19 mouse cellular contexts compared by ENCODE assay signal in genomic region chr2:76659419-76659818, GRCm38 (mm10). TPM values are rescaled to one million over a fixed set of nuclear protein-coding genes. Genes with fewer than 3 reads are reported as not detected.
DNase-seq lines count a peak whose midpoint lies in the region; ATAC-seq and TF ChIP-seq lines count a peak whose summit lies in the region.
"Had no signal": no experiment of that assay in that cellular context is flagged by ENCODE, and none has a peak within 500 bp of the region (broad histone marks: within the 10 kb centered on the region; RNA-seq: fewer than 3 reads in every experiment).

No protein-coding gene starts in this region.

- no peak overlapping the region for H3K9ac ChIP-seq in forebrain, embryonic 14.5 days (ENCODE audit: low read length)
- H3K9ac ChIP-seq in limb, embryonic 14.5 days (ENCODE audit: low read depth, low read length, severe bottlenecking), result no peak overlapping the region
- H3K9ac ChIP-seq in midbrain, embryonic 14.5 days (replicated peaks; ENCODE audit: low read length), result no peak overlapping the region
- H3K9ac ChIP-seq: forebrain, embryonic 12.5 days; forebrain, postnatal 0 days; heart, embryonic 12.5 days had no signal

- no peak for TF ChIP-seq POLR2A in limb, embryonic 14.5 days (IDR thresholded peaks at IDR 0.05; ENCODE audit: borderline replicate concordance, extremely low read depth, insufficient read depth, insufficient read length)
- TF ChIP-seq POLR2A in brain, embryonic 14.5 days (IDR thresholded peaks at IDR 0.05; ENCODE audit: borderline replicate concordance, extremely low read depth, insufficient read depth, insufficient read length, poor library complexity, severe bottlenecking), result no peak

- H3K27me3 ChIP-seq in forebrain, embryonic 14.5 days (replicated peaks; ENCODE audit: control insufficient read depth, insufficient read depth, low read length), result no peaks in the 10 kb centered on the region
- H3K27me3 ChIP-seq in forebrain, embryonic 10.5 days (ENCODE audit: poor library complexity, severe bottlenecking), result no peaks in the 10 kb centered on the region
- H3K27me3 ChIP-seq in limb, embryonic 14.5 days (ENCODE audit: control insufficient read depth, insufficient read depth, low read length), result no peaks in the 10 kb centered on the region
- no peaks in the 10 kb centered on the region for H3K27me3 ChIP-seq in limb, embryonic 10.5 days (ENCODE audit: low read depth, poor library complexity, severe bottlenecking)
- H3K27me3 ChIP-seq in midbrain, embryonic 14.5 days (ENCODE audit: control insufficient read depth, insufficient read depth, low read length), result no peaks in the 10 kb centered on the region
- H3K27me3 ChIP-seq in midbrain, embryonic 10.5 days (ENCODE audit: low read depth, poor library complexity, severe bottlenecking), result no peaks in the 10 kb centered on the region
- H3K27me3 ChIP-seq: forebrain, embryonic 12.5 days; heart, embryonic 12.5 days had no signal

- DNase-seq in forebrain, embryonic 14.5 days (ENCODE audit: low spot score), result peak; percentile 31
- DNase-seq in forebrain, embryonic 10.5 days (ENCODE audit: extremely low spot score, low spot score), result no peak
- peak; percentile 54 for DNase-seq in limb, embryonic 14.5 days (ENCODE audit: low spot score)
- no peak for DNase-seq in limb, embryonic 10.5 days (ENCODE audit: low spot score)
- DNase-seq in midbrain, embryonic 14.5 days, result peak; percentile 49
- no peak for DNase-seq in midbrain, embryonic 10.5 days (ENCODE audit: low spot score)
- peak; percentile 39 for DNase-seq in brain, embryonic 14.5 days (ENCODE audit: low read depth)
- DNase-seq: adrenal gland, adult 8-10 months; adrenal gland, postnatal 36 days; cerebellum, adult 11 months; cerebellum, adult 9-10 months; cerebellum, postnatal 25 days; forebrain, postnatal 0 days; gastrocnemius, postnatal 14 days; heart, postnatal 36 days had no signal

- TF ChIP-seq CTCF in brain, embryonic 14.5 days (IDR thresholded peaks at IDR 0.05; ENCODE audit: borderline replicate concordance, extremely low read depth, insufficient read depth, insufficient read length), result no peak

- peaks cover 11% of the 10 kb centered on the region; the same call in 1 of the 2 replicates for H3K36me3 ChIP-seq in forebrain, embryonic 14.5 days (ENCODE audit: control insufficient read depth, insufficient read depth, low read length)
- peaks cover 15% of the 10 kb centered on the region for H3K36me3 ChIP-seq in forebrain, embryonic 10.5 days (replicated peaks)
- peaks cover 25% of the 10 kb centered on the region for H3K36me3 ChIP-seq in limb, embryonic 14.5 days (ENCODE audit: control insufficient read depth, insufficient read depth, low read length)
- H3K36me3 ChIP-seq in limb, embryonic 10.5 days, result peaks cover 31% of the 10 kb centered on the region
- peaks cover 14% of the 10 kb centered on the region for H3K36me3 ChIP-seq in midbrain, embryonic 14.5 days (ENCODE audit: control insufficient read depth, insufficient read depth, low read length)
- peaks cover 19% of the 10 kb centered on the region for H3K36me3 ChIP-seq in midbrain, embryonic 10.5 days

- no peak for ATAC-seq in forebrain, embryonic 14.5 days
- no peak for ATAC-seq in limb, embryonic 14.5 days (ENCODE audit: low FRiP score, low read depth)
- ATAC-seq in midbrain, embryonic 14.5 days (ENCODE audit: low FRiP score, low TSS enrichment), result no peak
- ATAC-seq: forebrain, postnatal 0 days; hindbrain, embryonic 16.5 days had no signal

- H3K9me3 ChIP-seq in forebrain, embryonic 14.5 days (replicated peaks; ENCODE audit: control insufficient read depth, low read length), result no peaks in the 10 kb centered on the region
- no peaks in the 10 kb centered on the region for H3K9me3 ChIP-seq in forebrain, embryonic 10.5 days
- no peaks in the 10 kb centered on the region for H3K9me3 ChIP-seq in limb, embryonic 14.5 days (ENCODE audit: control insufficient read depth, low read length)
- no peaks in the 10 kb centered on the region for H3K9me3 ChIP-seq in limb, embryonic 10.5 days (replicated peaks)
- no peaks in the 10 kb centered on the region for H3K9me3 ChIP-seq in midbrain, embryonic 14.5 days (ENCODE audit: control insufficient read depth, low read length)
- no peaks in the 10 kb centered on the region for H3K9me3 ChIP-seq in midbrain, embryonic 10.5 days (replicated peaks)
- H3K9me3 ChIP-seq: forebrain, embryonic 12.5 days; heart, embryonic 12.5 days had no signal

- no peak overlapping the region for H3K27ac ChIP-seq in forebrain, embryonic 14.5 days (ENCODE audit: low read depth, low read length)
- H3K27ac ChIP-seq in forebrain, embryonic 10.5 days, result no peak overlapping the region
- H3K27ac ChIP-seq in limb, embryonic 14.5 days (replicated peaks; ENCODE audit: low read depth, low read length), result no peak overlapping the region
- H3K27ac ChIP-seq in limb, embryonic 10.5 days, result no peak overlapping the region
- no peak overlapping the region for H3K27ac ChIP-seq in midbrain, embryonic 14.5 days (replicated peaks; ENCODE audit: low read depth, low read length)
- H3K27ac ChIP-seq in midbrain, embryonic 10.5 days (replicated peaks), result no peak overlapping the region
- H3K27ac ChIP-seq: forebrain, embryonic 12.5 days had no signal

- no peak overlapping the region for H3K4me3 ChIP-seq in forebrain, embryonic 14.5 days (ENCODE audit: low read depth, low read length)
- H3K4me3 ChIP-seq in forebrain, embryonic 10.5 days, result no peak overlapping the region
- no peak overlapping the region for H3K4me3 ChIP-seq in limb, embryonic 14.5 days (replicated peaks; ENCODE audit: low read length)
- H3K4me3 ChIP-seq in limb, embryonic 10.5 days, result no peak overlapping the region
- H3K4me3 ChIP-seq in midbrain, embryonic 14.5 days (replicated peaks; ENCODE audit: low read depth, low read length), result no peak overlapping the region
- H3K4me3 ChIP-seq in midbrain, embryonic 10.5 days, result no peak overlapping the region
- H3K4me3 ChIP-seq: forebrain, embryonic 12.5 days; heart, embryonic 12.5 days had no signal

- no peaks in the 10 kb centered on the region for H3K4me1 ChIP-seq in forebrain, embryonic 14.5 days (ENCODE audit: control insufficient read depth, insufficient read depth, low read length)
- peaks cover 4% of the 10 kb centered on the region; the same call in 1 of the 2 replicates for H3K4me1 ChIP-seq in forebrain, embryonic 10.5 days
- H3K4me1 ChIP-seq in limb, embryonic 14.5 days (ENCODE audit: control insufficient read depth, insufficient read depth, low read length), result peaks cover 4% of the 10 kb centered on the region; the same call in 1 of the 2 replicates
- H3K4me1 ChIP-seq in limb, embryonic 10.5 days, result no peaks in the 10 kb centered on the region
- H3K4me1 ChIP-seq in midbrain, embryonic 14.5 days (ENCODE audit: control insufficient read depth, insufficient read depth, low read length), result no peaks in the 10 kb centered on the region
- H3K4me1 ChIP-seq in midbrain, embryonic 10.5 days, result 0 out of 2 replicates have a peak, but pooled peaks cover 4% of the 10 kb centered on the region
- H3K4me1 ChIP-seq: forebrain, embryonic 12.5 days; heart, embryonic 12.5 days had no signal

- 44% methylated on average over 6 of the region's 8 CpGs for WGBS in forebrain, embryonic 14.5 days
- 58% methylated on average over 7 of the region's 8 CpGs for WGBS in forebrain, embryonic 10.5 days
- 41% methylated on average over 5 of the region's 8 CpGs for WGBS in limb, embryonic 14.5 days
- 59% methylated on average over 8 of the region's 8 CpGs for WGBS in limb, embryonic 10.5 days
- WGBS in midbrain, embryonic 14.5 days, result 53% methylated on average over 8 of the region's 8 CpGs
- WGBS in midbrain, embryonic 10.5 days, result 64% methylated on average over 8 of the region's 8 CpGs

- no peak overlapping the region for H3K4me2 ChIP-seq in forebrain, embryonic 14.5 days (ENCODE audit: low read length)
- H3K4me2 ChIP-seq in limb, embryonic 14.5 days (replicated peaks; ENCODE audit: low read depth, low read length, severe bottlenecking), result no peak overlapping the region
- H3K4me2 ChIP-seq in midbrain, embryonic 14.5 days (ENCODE audit: low read length), result no peak overlapping the region
- H3K4me2 ChIP-seq: forebrain, embryonic 12.5 days; heart, embryonic 12.5 days had no signal

RNA-seq across cellular contexts. Expression of gene Pjvk, which starts 11.1 kb away (rescaled TPM):
- 0.38 and 2.1 TPM in 2 replicates for polyA plus RNA-seq in forebrain, embryonic 14.5 days (2014; fragmentation: Nextera tagmentation; extraction: Ambion mirVana)
- polyA plus RNA-seq in forebrain, embryonic 10.5 days (2016; fragmentation: Nextera tagmentation; extraction: Ambion mirVana), result 0.68 and 0.76 TPM in 2 replicates
- polyA plus RNA-seq in limb, embryonic 14.5 days (2012; rRNA removed), result 0.47 and 0.83 TPM in 2 replicates
- polyA plus RNA-seq in limb, embryonic 14.5 days (2014; fragmentation: Nextera tagmentation; extraction: Ambion mirVana), result 0.22 TPM in 1 of 2 replicates, not detected in the other
- 0.65 and 1.0 TPM in 2 replicates for polyA plus RNA-seq in limb, embryonic 10.5 days (2016; fragmentation: Nextera tagmentation; extraction: Ambion mirVana)
- 0.54 and 0.92 TPM in 2 replicates for polyA plus RNA-seq in midbrain, embryonic 14.5 days (2014; fragmentation: Nextera tagmentation; extraction: Ambion mirVana)
- 0.40 and 0.69 TPM in 2 replicates for polyA plus RNA-seq in midbrain, embryonic 10.5 days (2016; fragmentation: Nextera tagmentation; extraction: Ambion mirVana)
- 0.42 and 0.55 TPM in 2 replicates for polyA plus RNA-seq in brain, embryonic 14.5 days (2012; rRNA removed)
- polyA plus RNA-seq: gonadal fat pad, adult 2 months; heart, embryonic 12.5 days had no signal

RNA-seq across cellular contexts. Expression of gene Prkra, which starts 11.6 kb away (rescaled TPM):
- polyA plus RNA-seq in forebrain, embryonic 14.5 days (2014; fragmentation: Nextera tagmentation; extraction: Ambion mirVana), result 109 and 112 TPM in 2 replicates
- polyA plus RNA-seq in forebrain, embryonic 10.5 days (2016; fragmentation: Nextera tagmentation; extraction: Ambion mirVana), result 74.9 and 79.6 TPM in 2 replicates
- polyA plus RNA-seq in limb, embryonic 14.5 days (2012; rRNA removed), result 55.2 and 60.8 TPM in 2 replicates
- polyA plus RNA-seq in limb, embryonic 14.5 days (2014; fragmentation: Nextera tagmentation; extraction: Ambion mirVana), result 61.3 and 70.2 TPM in 2 replicates
- polyA plus RNA-seq in limb, embryonic 10.5 days (2016; fragmentation: Nextera tagmentation; extraction: Ambion mirVana), result 76.4 and 91.0 TPM in 2 replicates
- polyA plus RNA-seq in midbrain, embryonic 14.5 days (2014; fragmentation: Nextera tagmentation; extraction: Ambion mirVana), result 117 and 119 TPM in 2 replicates
- polyA plus RNA-seq in midbrain, embryonic 10.5 days (2016; fragmentation: Nextera tagmentation; extraction: Ambion mirVana), result 83.7 and 86.8 TPM in 2 replicates
- polyA plus RNA-seq in brain, embryonic 14.5 days (2012; rRNA removed), result 85.8 and 89.5 TPM in 2 replicates

RNA-seq across cellular contexts. Expression of gene Fkbp7, which starts 13.5 kb away (rescaled TPM):
- polyA plus RNA-seq in forebrain, embryonic 14.5 days (2014; fragmentation: Nextera tagmentation; extraction: Ambion mirVana), result 12.1 and 13.2 TPM in 2 replicates
- polyA plus RNA-seq in forebrain, embryonic 10.5 days (2016; fragmentation: Nextera tagmentation; extraction: Ambion mirVana), result 11.9 and 12.2 TPM in 2 replicates
- 50.5 and 102 TPM in 2 replicates for polyA plus RNA-seq in limb, embryonic 14.5 days (2012; rRNA removed)
- polyA plus RNA-seq in limb, embryonic 14.5 days (2014; fragmentation: Nextera tagmentation; extraction: Ambion mirVana), result 128 and 151 TPM in 2 replicates
- 22.0 and 31.4 TPM in 2 replicates for polyA plus RNA-seq in limb, embryonic 10.5 days (2016; fragmentation: Nextera tagmentation; extraction: Ambion mirVana)
- polyA plus RNA-seq in midbrain, embryonic 14.5 days (2014; fragmentation: Nextera tagmentation; extraction: Ambion mirVana), result 5.6 and 11.6 TPM in 2 replicates
- polyA plus RNA-seq in midbrain, embryonic 10.5 days (2016; fragmentation: Nextera tagmentation; extraction: Ambion mirVana), result 12.1 and 15.5 TPM in 2 replicates
- polyA plus RNA-seq in brain, embryonic 14.5 days (2012; rRNA removed), result 7.4 and 9.6 TPM in 2 replicates

RNA-seq across cellular contexts. Expression of gene Plekha3, which starts 15.7 kb away (rescaled TPM):
- polyA plus RNA-seq in forebrain, embryonic 14.5 days (2014; fragmentation: Nextera tagmentation; extraction: Ambion mirVana), result 5.6 and 5.7 TPM in 2 replicates
- polyA plus RNA-seq in forebrain, embryonic 10.5 days (2016; fragmentation: Nextera tagmentation; extraction: Ambion mirVana), result 5.6 and 6.2 TPM in 2 replicates
- 17.3 and 17.8 TPM in 2 replicates for polyA plus RNA-seq in limb, embryonic 14.5 days (2012; rRNA removed)
- 13.9 and 14.5 TPM in 2 replicates for polyA plus RNA-seq in limb, embryonic 14.5 days (2014; fragmentation: Nextera tagmentation; extraction: Ambion mirVana)
- 12.4 and 12.6 TPM in 2 replicates for polyA plus RNA-seq in limb, embryonic 10.5 days (2016; fragmentation: Nextera tagmentation; extraction: Ambion mirVana)
- 11.8 and 13.9 TPM in 2 replicates for polyA plus RNA-seq in midbrain, embryonic 14.5 days (2014; fragmentation: Nextera tagmentation; extraction: Ambion mirVana)
- polyA plus RNA-seq in midbrain, embryonic 10.5 days (2016; fragmentation: Nextera tagmentation; extraction: Ambion mirVana), result 4.9 and 6.2 TPM in 2 replicates
- 17.7 and 18.7 TPM in 2 replicates for polyA plus RNA-seq in brain, embryonic 14.5 days (2012; rRNA removed)

Comparison
In these comparisons a context has a peak if more than half of its experiments do, and no peak if none do; other contexts are left out.
1. DNase-seq: peak in forebrain, embryonic 14.5 days (single experiment), limb, embryonic 14.5 days (single experiment), midbrain, embryonic 14.5 days (single experiment) and brain, embryonic 14.5 days (single experiment); none in forebrain, embryonic 10.5 days (single experiment), limb, embryonic 10.5 days (single experiment) and midbrain, embryonic 10.5 days (single experiment).